Mouse (Mus musculus) liver, postnatal 0 days (tissue): ENCODE results near the gene Slc8a3. TPM values are rescaled to one million over a fixed set of nuclear protein-coding genes. Genes with fewer than 3 reads are reported as not detected.

Experiments used
- ATAC-seq: fragments of 200-750 bp; cut with Nextera tagmentation; 2 replicates; pipeline ENCODE4 v1.8.0; 2017; ENCODE audit warnings: mild to moderate bottlenecking, moderate library complexity
- DNase-seq: peaks from one replicate; pipeline ENCODE4 v3.0.0-alpha.2; 2016
- H3K27ac ChIP-seq: fragments of 300-500 bp; sonication (generic); 2 replicates; pipeline ENCODE4 v1.5.1; 2014; ENCODE audit warnings: antibody characterized with exemption, moderate library complexity, mild to moderate bottlenecking, low read depth
- H3K27me3 ChIP-seq: fragments of 300-500 bp; sonication (generic); 2 replicates; pipeline ENCODE4 v1.6.1; 2014; ENCODE audit warnings: low read length, control low read depth, mixed read lengths; ENCODE audit not compliant: insufficient read depth
- H3K36me3 ChIP-seq: fragments of 300-500 bp; sonication (generic); replicated peaks from 2 replicates; pipeline ENCODE4 v1.6.1; 2014; ENCODE audit warnings: mild to moderate bottlenecking, control low read depth, low read length, moderate library complexity, mixed read lengths; ENCODE audit not compliant: insufficient read depth
- H3K4me1 ChIP-seq: fragments of 300-500 bp; sonication (generic); 2 replicates; pipeline ENCODE4 v1.6.1; 2014; ENCODE audit warnings: antibody characterized with exemption, mild to moderate bottlenecking, control low read depth; ENCODE audit not compliant: insufficient read depth
- H3K4me2 ChIP-seq: fragments of 300-500 bp; sonication (generic); 2 replicates; pipeline ENCODE4 v1.6.1; 2014; ENCODE audit warnings: low read depth, mild to moderate bottlenecking, low read length, moderate library complexity, mixed read lengths
- H3K4me3 ChIP-seq: fragments of 300-500 bp; sonication (generic); 2 replicates; pipeline ENCODE4 v1.5.1; 2014; ENCODE audit warnings: low read depth, low read length
- H3K9ac ChIP-seq: fragments of 300-500 bp; sonication (generic); replicated peaks from 2 replicates; pipeline ENCODE4 v1.6.1; 2014; ENCODE audit warnings: mild to moderate bottlenecking, moderate library complexity
- H3K9me3 ChIP-seq: fragments of 300-500 bp; sonication (generic); 2 replicates; pipeline ENCODE4 v1.6.1; 2016; ENCODE audit warnings: mild to moderate bottlenecking, control low read depth, low read length, mixed read lengths
- CTCF ChIP-seq: sonication (generic); IDR thresholded peaks from 2 replicates; pipeline ENCODE4 v1.5.1; 2016; ENCODE audit warnings: antibody characterized with exemption, low read depth
- EP300 ChIP-seq: IDR thresholded peaks from 2 replicates; pipeline ENCODE4 v1.6.1; 2016; ENCODE audit warnings: antibody characterized with exemption, low read depth, mild to moderate bottlenecking
- WGBS: fragments of 180-500 bp; shearing (Covaris S2); extraction: QIAGEN DNeasy Blood & Tissue Kit; methylation state at CpG from one replicate; pipeline ENCODE4 v1.1.7; 2014; ENCODE audit not compliant: insufficient replicate concordance; 5-methylcytosine and 5-hydroxymethylcytosine counted together
- polyA plus RNA-seq: library from polyadenylated mRNA; unstranded; fragments of >200 nt; fragmentation: Nextera tagmentation; extraction: Ambion mirVana; gene quantifications from 2 replicates; pipeline ENCODE4 v1.2.1, GENCODE M21; 2015

The Slc8a3 gene
- polyA plus RNA-seq, 1 experiment from 2014 or later: 0.05 TPM

DNA sequence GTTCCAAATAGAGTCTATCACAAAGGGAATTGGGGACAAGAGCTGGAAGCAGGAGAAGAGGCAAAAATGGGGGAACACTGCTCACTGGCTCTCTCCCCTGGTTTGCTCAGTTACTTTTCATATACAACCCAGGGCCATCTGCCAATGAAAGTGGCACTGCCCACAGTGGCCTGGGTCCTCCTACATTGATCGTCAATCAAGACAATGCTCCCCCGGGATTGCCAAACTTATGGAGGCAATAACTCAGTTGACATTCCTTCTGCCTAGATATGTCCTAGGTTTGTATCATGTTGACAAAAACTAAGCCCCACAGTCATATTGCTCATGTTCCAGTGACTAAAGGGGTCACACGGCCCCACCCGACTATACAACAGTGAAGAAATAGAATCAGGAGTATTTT is 144.0 kb downstream of the Slc8a3 start:
- no peak overlapping the region for H3K9ac ChIP-seq
- ATAC-seq: peak; percentile 5; the same call in 1 of the 2 replicates
- WGBS: 68% methylated on average over 4 of the region's 4 CpGs

DNA sequence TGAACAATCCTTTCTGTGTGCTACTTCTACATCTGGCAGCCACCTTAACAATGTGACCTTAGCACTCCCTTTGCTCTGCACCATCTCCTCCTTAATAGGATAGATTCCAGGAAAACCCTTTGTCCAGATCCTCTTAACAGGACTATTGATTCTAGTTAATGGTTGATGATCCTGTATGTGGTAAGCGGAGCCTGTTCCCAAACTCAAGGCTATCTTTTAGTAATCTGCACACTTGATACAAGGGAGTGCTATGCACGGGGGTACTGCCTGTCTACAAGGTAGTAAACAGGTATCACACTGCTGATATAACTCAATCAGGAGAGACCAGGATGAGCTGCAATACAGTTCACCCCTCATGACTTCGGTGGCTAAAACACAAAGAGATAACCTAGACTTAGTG is 144.6 kb downstream of the Slc8a3 start:
- peak overlapping the region; percentile 94 for H3K27ac ChIP-seq
- ATAC-seq: peak; percentile 79
- 54% methylated on average over 3 of the region's 3 CpGs for WGBS

More for the DNA sequence above, 144.0 kb downstream of the Slc8a3 start:
- Histone ChIP-seq H3K36me3 (peaks cover 4% of the 10 kb centered on the region; the same call in 1 of the 2 replicates), H3K27ac (peak overlapping the region; percentile 94), H3K4me2 (no peak overlapping the region), H3K4me3 (no peak overlapping the region), H3K4me1 (peaks cover 22% of the 10 kb centered on the region), H3K9me3 (no peaks in the 10 kb centered on the region), H3K27me3 (no peaks in the 10 kb centered on the region)
- TF ChIP-seq EP300 (no peak), CTCF (no peak)
- no peak for DNase-seq

DNA sequence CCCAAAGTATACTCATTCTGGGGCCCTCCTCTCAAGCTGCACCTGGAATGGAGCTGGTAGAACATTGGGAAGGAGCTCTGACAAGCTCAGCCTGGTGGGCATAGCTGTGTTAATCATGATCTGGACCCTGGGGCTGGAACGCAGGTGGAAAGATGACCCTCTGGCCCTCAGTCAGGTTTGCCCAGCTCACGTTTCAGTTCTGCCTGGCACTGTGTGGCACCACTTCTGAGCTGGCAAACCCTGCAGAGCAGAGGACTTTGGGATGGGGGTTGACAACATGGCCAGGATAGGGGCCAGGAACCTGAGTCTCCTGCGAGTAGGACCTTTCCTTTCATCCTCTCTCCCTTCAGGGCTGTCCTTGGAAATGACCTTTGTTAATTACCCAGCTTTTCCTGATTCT is 146.3 kb downstream of the Slc8a3 start:
- TF ChIP-seq CTCF: no peak
- TF ChIP-seq EP300: no peak
- Histone ChIP-seq H3K4me2 (no peak overlapping the region), H3K4me1 (peaks cover 22% of the 10 kb centered on the region), H3K27me3 (no peaks in the 10 kb centered on the region), H3K9ac (no peak overlapping the region), H3K36me3 (peaks cover 4% of the 10 kb centered on the region; the same call in 1 of the 2 replicates), H3K9me3 (no peaks in the 10 kb centered on the region), H3K4me3 (no peak overlapping the region), H3K27ac (peak overlapping the region; percentile 94)
- no peak for ATAC-seq
- DNase-seq: no peak
- WGBS: 64% methylated on average over 3 of the region's 3 CpGs

More for the DNA sequence above, 144.6 kb downstream of the Slc8a3 start:
- peak; percentile 86 for TF ChIP-seq EP300
- no peak for TF ChIP-seq CTCF
- peaks cover 4% of the 10 kb centered on the region; the same call in 1 of the 2 replicates for H3K36me3 ChIP-seq
- no peaks in the 10 kb centered on the region for H3K27me3 ChIP-seq
- no peak for DNase-seq
- no peaks in the 10 kb centered on the region for H3K9me3 ChIP-seq
- no peak overlapping the region for H3K9ac ChIP-seq
- H3K4me2 ChIP-seq: no peak overlapping the region
- H3K4me1 ChIP-seq: peaks cover 22% of the 10 kb centered on the region
- no peak overlapping the region for H3K4me3 ChIP-seq

GRCm38 (mm10) chr12:81186081-81186480 is 146.9 kb downstream of the Slc8a3 start:
- WGBS: 79% methylated on average over 4 of the region's 4 CpGs
- Histone ChIP-seq H3K9me3 (no peaks in the 10 kb centered on the region), H3K27ac (no peak overlapping the region), H3K4me3 (no peak overlapping the region), H3K27me3 (no peaks in the 10 kb centered on the region), H3K4me2 (no peak overlapping the region), H3K36me3 (peaks cover 4% of the 10 kb centered on the region; the same call in 1 of the 2 replicates), H3K4me1 (peaks cover 21% of the 10 kb centered on the region), H3K9ac (no peak overlapping the region)
- no peak for ATAC-seq
- DNase-seq: no peak
- TF ChIP-seq CTCF (no peak), EP300 (no peak)

- peaks cover 4% of the 10 kb centered on the region; the same call in 1 of the 2 replicates for H3K36me3 ChIP-seq
- H3K9ac ChIP-seq: no peak overlapping the region
- no peak overlapping the region for H3K27ac ChIP-seq
- 81% methylated on average over 2 of the region's 2 CpGs for WGBS
- H3K4me2 ChIP-seq: no peak overlapping the region
- H3K4me1 ChIP-seq: peaks cover 14% of the 10 kb centered on the region
- H3K27me3 ChIP-seq: no peaks in the 10 kb centered on the region
- TF ChIP-seq EP300: no peak
- TF ChIP-seq CTCF: no peak
- no peaks in the 10 kb centered on the region for H3K9me3 ChIP-seq
- no peak overlapping the region for H3K4me3 ChIP-seq
- no peak for ATAC-seq
- no peak for DNase-seq
These were observed 148.0 kb downstream of the Slc8a3 start for GRCm38 (mm10) chr12:81184967-81185366.

DNA sequence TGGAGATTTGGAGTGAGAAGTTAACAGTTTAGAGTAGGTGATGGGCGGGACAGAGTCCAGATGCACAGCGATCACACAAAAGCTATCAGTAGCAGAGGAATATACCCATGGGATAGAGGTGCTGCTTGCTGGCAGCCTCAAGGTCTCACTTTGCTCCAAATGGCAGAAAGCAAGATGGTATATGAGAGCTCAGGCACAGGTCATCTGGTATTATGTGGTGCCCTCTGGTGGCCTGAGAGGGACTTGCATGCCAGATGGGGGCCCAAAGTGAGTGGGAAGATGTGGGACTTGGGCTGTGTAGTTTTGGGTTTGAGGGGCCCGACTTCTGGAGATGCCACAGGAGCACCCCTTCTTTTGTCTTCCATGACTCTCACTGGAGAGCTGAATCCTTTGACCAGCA is 150.9 kb downstream of the Slc8a3 start:
- no peak overlapping the region for H3K27ac ChIP-seq

GRCm38 (mm10) chr12:81175252-81175651 is 157.7 kb downstream of the Slc8a3 start:
- Histone ChIP-seq H3K4me2 (no peak overlapping the region), H3K4me3 (no peak overlapping the region), H3K36me3 (peaks cover 3% of the 10 kb centered on the region; the same call in 1 of the 2 replicates), H3K4me1 (no peaks in the 10 kb centered on the region), H3K27ac (no peak overlapping the region), H3K9ac (no peak overlapping the region), H3K9me3 (no peaks in the 10 kb centered on the region), H3K27me3 (no peaks in the 10 kb centered on the region)
- TF ChIP-seq CTCF: no peak
- TF ChIP-seq EP300: no peak
- no peak for DNase-seq
- WGBS: 60% methylated on average over 9 of the region's 9 CpGs
- ATAC-seq: no peak

More for the DNA sequence above, 150.9 kb downstream of the Slc8a3 start:
- no peak overlapping the region for H3K4me2 ChIP-seq
- no peak overlapping the region for H3K9ac ChIP-seq
- no peak overlapping the region for H3K4me3 ChIP-seq
- 57% methylated on average over 3 of the region's 3 CpGs for WGBS
- H3K27me3 ChIP-seq: no peaks in the 10 kb centered on the region
- H3K9me3 ChIP-seq: no peaks in the 10 kb centered on the region
- TF ChIP-seq CTCF (peak; percentile 90), EP300 (no peak)
- peaks cover 4% of the 10 kb centered on the region for H3K36me3 ChIP-seq
- peaks cover 4% of the 10 kb centered on the region; the same call in 1 of the 2 replicates for H3K4me1 ChIP-seq
- DNase-seq: peak; percentile 72
- peak; percentile 47; the same call in 1 of the 2 replicates for ATAC-seq
